Mouse (Mus musculus): Measurements from ENCODE around the gene Capn1.

- no peak for TF ChIP-seq TCF12 (IDR thresholded peaks at IDR 0.05; ENCODE audit: insufficient read depth, poor library complexity, severe bottlenecking)
- no peak for TF ChIP-seq MAX (IDR thresholded peaks at IDR 0.05; ENCODE audit: low read depth)
- TF ChIP-seq POLR2AphosphoS2 (IDR thresholded peaks at IDR 0.05; ENCODE audit: insufficient read length, low read depth): no peak
- TF ChIP-seq POLR2A (IDR thresholded peaks at IDR 0.05; ENCODE audit: insufficient read length, low read depth): no peak
- peak in 2 of 3 experiments; percentile 6 to 7 for TF ChIP-seq MYOD1 (IDR thresholded peaks at IDR 0.05; ENCODE audit: control insufficient read depth in 1 of 3, insufficient read length in 2 of 3, low read depth in 2 of 3)
- peak; percentile 47 for TF ChIP-seq USF1 (IDR thresholded peaks at IDR 0.05; ENCODE audit: low read depth)
- no peak for TF ChIP-seq REST (IDR thresholded peaks at IDR 0.05; ENCODE audit: insufficient read depth, insufficient read length)
These were observed 24.2 kb downstream of the Capn1 start for GRCm38 (mm10) chr19:5991467-5991866.

All from myocyte (in vitro differentiated cells).